Mouse (Mus musculus): ENCODE results near the gene Gna11.

DNA sequence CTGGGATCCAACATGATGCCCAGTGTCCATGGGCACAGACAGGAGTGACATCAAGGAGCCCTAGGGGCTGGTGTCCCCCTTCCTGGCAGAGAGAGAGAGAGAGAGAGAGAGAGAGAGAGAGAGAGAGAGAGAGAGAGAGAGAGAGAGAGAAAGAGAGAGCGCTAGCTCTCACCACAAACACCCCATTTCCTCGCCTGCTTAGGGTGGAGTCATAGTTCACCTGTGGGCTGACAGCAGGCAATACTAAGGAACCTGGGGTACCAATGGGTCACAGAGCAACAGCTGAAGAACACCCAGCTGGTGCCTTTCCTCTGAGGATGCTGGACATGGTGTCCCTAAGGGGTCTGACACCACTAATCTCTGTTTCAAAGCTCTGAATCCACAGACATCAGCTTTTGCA is 7.6 kb downstream of the Gna11 start:
- TF ChIP-seq GATA1 (IDR thresholded peaks at IDR 0.05; ENCODE audit: low read length) = no peak
- no peak for TF ChIP-seq TAL1 (IDR thresholded peaks at IDR 0.05; ENCODE audit: low read length)

All from erythroblast, embryonic 14.5 days (primary cell).